Mouse (Mus musculus) forebrain, embryonic 13.5 days (tissue): ENCODE data around the gene Zfp961. TPM values are rescaled to one million over a fixed set of nuclear protein-coding genes. Genes with fewer than 3 reads are reported as not detected.

Experiments used
- ATAC-seq: fragments of 200-750 bp; cut with Nextera tagmentation; 2 replicates; pipeline ENCODE4 v1.8.0; 2017
- H3K27ac ChIP-seq: fragments of 300-500 bp; sonication (generic); 2 replicates; pipeline ENCODE4 v1.5.1; 2015; ENCODE audit warnings: inconsistent platforms, mild to moderate bottlenecking, moderate library complexity
- H3K27me3 ChIP-seq: fragments of 300-500 bp; sonication (generic); 2 replicates; pipeline ENCODE4 v1.6.1; 2015; ENCODE audit warnings: mild to moderate bottlenecking, inconsistent platforms
- H3K36me3 ChIP-seq: fragments of 300-500 bp; sonication (generic); 2 replicates; pipeline ENCODE4 v1.6.1; 2015; ENCODE audit warnings: mild to moderate bottlenecking, inconsistent platforms; ENCODE audit not compliant: poor library complexity, severe bottlenecking
- H3K4me1 ChIP-seq: fragments of 300-500 bp; sonication (generic); 2 replicates; pipeline ENCODE4 v1.6.1; 2015; ENCODE audit warnings: inconsistent platforms
- H3K4me2 ChIP-seq: fragments of 300-500 bp; sonication (generic); 2 replicates; pipeline ENCODE4 v1.6.1; 2015; ENCODE audit warnings: inconsistent platforms, mild to moderate bottlenecking, moderate library complexity
- H3K4me3 ChIP-seq: fragments of 300-500 bp; sonication (generic); 2 replicates; pipeline ENCODE4 v1.5.1; 2015; ENCODE audit warnings: mild to moderate bottlenecking, inconsistent platforms
- H3K9ac ChIP-seq: fragments of 300-500 bp; sonication (generic); 2 replicates; pipeline ENCODE4 v1.6.1; 2015; ENCODE audit warnings: mild to moderate bottlenecking, inconsistent platforms
- H3K9me3 ChIP-seq: fragments of 300-500 bp; sonication (generic); replicated peaks from 2 replicates; pipeline ENCODE4 v1.6.1; 2016; ENCODE audit warnings: inconsistent platforms
- WGBS: fragments of 180-500 bp; shearing (Covaris S2); methylation state at CpG from one replicate; pipeline ENCODE4 v1.1.7; 2015; 5-methylcytosine and 5-hydroxymethylcytosine counted together
- polyA plus RNA-seq: library from polyadenylated mRNA; unstranded; fragments of >200 nt; fragmentation: Nextera tagmentation; extraction: Ambion mirVana; gene quantifications from 2 replicates; pipeline ENCODE4 v1.2.1, GENCODE M21; 2015

Gene Zfp961
- polyA plus RNA-seq, 1 experiment from 2014 or later = 23.3 TPM

DNA sequence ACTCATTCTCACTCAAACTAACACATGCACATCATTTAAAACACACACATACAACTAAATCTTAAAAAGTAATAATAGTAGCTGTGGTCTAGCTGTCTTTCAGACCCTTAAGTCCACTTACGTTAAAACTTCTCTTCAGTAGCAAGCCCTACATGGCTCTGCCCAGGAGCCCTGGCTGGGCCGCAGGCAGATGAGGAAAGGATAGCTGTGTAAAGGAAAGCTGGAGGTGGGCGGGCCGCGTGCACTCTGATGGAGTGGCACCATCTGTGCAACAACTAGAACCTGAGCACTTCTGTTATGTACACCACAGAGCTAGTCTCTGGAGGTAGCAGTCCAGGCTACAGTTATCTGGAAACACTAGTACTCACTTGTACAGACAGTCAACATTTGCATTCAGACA, 16.4 kb downstream of the Zfp961 start:
- no peaks in the 10 kb centered on the region for H3K4me1 ChIP-seq
- H3K9me3 ChIP-seq = peaks cover 23% of the 10 kb centered on the region
- no peak overlapping the region for H3K9ac ChIP-seq
- H3K27ac ChIP-seq = no peak overlapping the region
- no peak overlapping the region for H3K4me2 ChIP-seq
- no peak for ATAC-seq
- no peak overlapping the region for H3K4me3 ChIP-seq
- over 99% methylated on average over 5 of the region's 5 CpGs for WGBS
- no peaks in the 10 kb centered on the region for H3K27me3 ChIP-seq
- peaks cover 65% of the 10 kb centered on the region for H3K36me3 ChIP-seq

DNA sequence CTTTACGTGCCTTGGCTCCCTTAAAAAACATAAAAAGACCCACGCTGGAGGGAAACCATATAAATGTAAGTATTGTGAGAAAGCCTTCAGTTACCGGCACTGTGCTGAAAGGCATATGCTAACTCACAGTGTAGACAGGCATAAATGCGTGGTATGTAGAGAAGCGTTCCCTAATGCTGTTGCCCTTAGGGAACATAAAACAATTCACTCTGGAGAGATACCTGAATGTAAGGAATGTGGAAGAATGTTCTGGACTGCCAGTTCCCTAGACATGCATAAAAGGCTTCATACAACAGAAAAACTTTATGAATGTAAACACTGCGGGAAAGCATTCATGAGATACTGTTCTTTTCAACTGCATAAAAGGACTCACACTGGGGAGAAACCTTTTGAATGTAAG, 17.3 kb downstream of the Zfp961 start:
- Histone ChIP-seq H3K4me3 (no peak overlapping the region), H3K27me3 (no peaks in the 10 kb centered on the region), H3K9me3 (peaks cover 23% of the 10 kb centered on the region), H3K36me3 (peaks cover 65% of the 10 kb centered on the region), H3K4me1 (no peaks in the 10 kb centered on the region), H3K4me2 (no peak overlapping the region), H3K9ac (no peak overlapping the region), H3K27ac (no peak overlapping the region)
- WGBS = 84% methylated on average over 6 of the region's 6 CpGs
- ATAC-seq = no peak

DNA sequence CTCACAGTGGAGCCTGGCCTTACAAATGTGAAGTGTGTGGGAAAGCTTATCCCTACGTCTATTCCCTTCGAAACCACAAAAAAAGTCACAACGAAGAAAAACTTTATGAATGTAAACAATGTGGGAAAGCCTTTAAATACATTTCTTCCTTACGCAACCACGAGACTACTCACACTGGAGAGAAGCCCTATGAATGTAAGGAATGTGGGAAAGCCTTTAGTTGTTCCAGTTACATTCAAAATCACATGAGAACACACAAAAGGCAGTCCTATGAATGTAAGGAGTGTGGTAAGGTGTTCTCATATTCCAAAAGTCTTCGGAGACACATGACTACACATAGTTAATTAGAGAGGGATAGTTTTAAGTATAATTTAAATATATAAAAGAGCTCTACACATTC, 17.8 kb downstream of the Zfp961 start:
- ATAC-seq = no peak
- WGBS = 82% methylated on average over 6 of the region's 6 CpGs
- H3K36me3 ChIP-seq = peaks cover 62% of the 10 kb centered on the region
- H3K4me1 ChIP-seq = no peaks in the 10 kb centered on the region
- H3K4me2 ChIP-seq = no peak overlapping the region
- no peak overlapping the region for H3K9ac ChIP-seq
- H3K27me3 ChIP-seq = no peaks in the 10 kb centered on the region
- peaks cover 23% of the 10 kb centered on the region for H3K9me3 ChIP-seq
- H3K4me3 ChIP-seq = no peak overlapping the region
- H3K27ac ChIP-seq = no peak overlapping the region

DNA sequence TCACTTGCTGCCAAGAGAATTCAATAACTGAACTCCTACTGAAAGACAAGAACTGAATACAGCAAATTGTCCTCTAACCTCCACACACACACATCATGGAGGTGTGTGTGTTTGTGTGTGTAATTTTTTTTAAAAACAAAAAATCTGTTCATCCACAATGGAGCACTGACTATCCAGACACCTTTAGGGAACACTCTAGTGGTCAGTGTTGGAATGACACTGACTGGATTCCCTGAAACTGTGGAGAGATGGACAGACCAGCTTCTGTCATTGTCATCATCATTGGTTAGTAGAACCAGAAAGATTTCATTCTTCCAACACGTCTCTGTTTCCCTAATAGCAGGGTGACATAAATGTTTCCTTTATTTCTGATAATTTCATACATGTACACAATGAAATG, 21.1 kb downstream of the Zfp961 start:
- no peak overlapping the region for H3K4me3 ChIP-seq
- no peak overlapping the region for H3K9ac ChIP-seq
- no peaks in the 10 kb centered on the region for H3K27me3 ChIP-seq
- peaks cover 31% of the 10 kb centered on the region for H3K36me3 ChIP-seq
- H3K4me2 ChIP-seq = no peak overlapping the region
- ATAC-seq = 0 out of 2 replicates have a peak, but pooled peaks have one; percentile 38
- WGBS = 75% methylated on average over 1 of the region's 1 CpGs
- H3K9me3 ChIP-seq = peaks cover 6% of the 10 kb centered on the region
- H3K27ac ChIP-seq = no peak overlapping the region
- no peaks in the 10 kb centered on the region for H3K4me1 ChIP-seq

DNA sequence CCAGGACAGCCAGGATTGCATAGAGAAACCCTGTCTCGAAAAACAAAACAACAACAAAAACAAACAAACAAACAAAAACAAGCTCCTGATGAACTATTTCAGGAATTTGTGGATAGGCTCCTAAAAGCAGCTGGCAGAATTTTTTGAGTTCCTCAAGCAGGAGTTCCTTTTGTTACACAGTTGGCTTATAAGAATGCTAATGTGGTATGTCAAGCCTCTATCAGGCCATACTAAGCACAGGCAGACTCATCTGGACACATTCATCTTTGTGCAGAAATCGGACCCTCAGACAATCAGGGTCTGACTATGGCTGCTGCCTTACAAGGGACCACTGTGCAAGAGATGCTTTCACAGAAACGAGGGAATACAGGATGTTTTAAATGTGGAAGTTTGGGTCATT, 23.4 kb downstream of the Zfp961 start:
- Histone ChIP-seq H3K4me1 (no peaks in the 10 kb centered on the region), H3K27ac (no peak overlapping the region), H3K9ac (no peak overlapping the region), H3K4me2 (no peak overlapping the region), H3K36me3 (peaks cover 9% of the 10 kb centered on the region), H3K27me3 (no peaks in the 10 kb centered on the region), H3K9me3 (no peaks in the 10 kb centered on the region), H3K4me3 (no peak overlapping the region)
- WGBS = 79% methylated on average over 3 of the region's 3 CpGs
- no peak for ATAC-seq

DNA sequence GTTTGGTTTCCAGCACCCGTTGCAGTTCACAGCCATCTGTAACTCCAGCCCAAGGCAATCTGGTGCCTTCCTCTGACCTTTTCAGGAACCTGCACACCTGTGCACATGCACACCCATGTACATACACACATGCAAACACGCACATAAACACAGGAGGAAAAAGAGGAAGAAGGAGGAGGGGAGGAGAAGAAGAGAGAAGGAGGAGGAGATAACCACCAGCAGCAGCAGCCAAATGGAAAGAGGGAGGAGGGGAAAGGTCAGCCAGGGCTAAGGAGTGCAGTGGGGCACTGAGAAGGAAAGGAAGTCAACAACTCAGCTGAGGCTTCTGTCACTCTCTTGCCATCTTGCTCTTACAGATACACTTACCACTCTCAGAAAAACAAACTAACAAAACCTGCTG, 30.2 kb downstream of the Zfp961 start:
- H3K4me2 ChIP-seq = no peak overlapping the region
- H3K36me3 ChIP-seq = no peaks in the 10 kb centered on the region
- no peaks in the 10 kb centered on the region for H3K4me1 ChIP-seq
- 78% methylated on average over 2 of the region's 2 CpGs for WGBS
- no peak for ATAC-seq
- H3K4me3 ChIP-seq = no peak overlapping the region
- H3K9me3 ChIP-seq = no peaks in the 10 kb centered on the region
- H3K27me3 ChIP-seq = no peaks in the 10 kb centered on the region
- H3K27ac ChIP-seq = no peak overlapping the region
- no peak overlapping the region for H3K9ac ChIP-seq

DNA sequence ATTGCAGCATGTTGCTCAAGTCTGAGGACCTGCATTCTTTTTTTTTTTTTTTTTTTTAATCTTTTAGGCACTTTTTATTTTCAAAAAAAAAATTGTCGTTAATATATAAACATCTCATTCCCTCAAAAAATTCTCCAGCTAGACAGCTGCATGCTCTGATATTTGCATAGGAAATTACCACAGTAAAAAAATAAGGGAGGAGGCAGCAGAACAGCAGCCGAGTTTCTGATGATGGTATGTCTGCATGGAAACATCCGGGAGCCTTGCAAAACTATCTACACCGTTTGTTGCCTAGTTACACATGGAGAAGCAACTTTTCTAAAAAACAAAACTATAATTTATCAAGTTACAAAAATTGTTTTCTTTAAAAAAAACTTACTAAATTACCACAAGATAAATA, 30.6 kb downstream of the Zfp961 start:
- Histone ChIP-seq H3K9ac (no peak overlapping the region), H3K27ac (no peak overlapping the region), H3K36me3 (no peaks in the 10 kb centered on the region), H3K4me2 (no peak overlapping the region), H3K9me3 (no peaks in the 10 kb centered on the region), H3K4me1 (no peaks in the 10 kb centered on the region), H3K4me3 (no peak overlapping the region), H3K27me3 (no peaks in the 10 kb centered on the region)
- ATAC-seq = no peak
- 87% methylated on average over 4 of the region's 4 CpGs for WGBS

DNA sequence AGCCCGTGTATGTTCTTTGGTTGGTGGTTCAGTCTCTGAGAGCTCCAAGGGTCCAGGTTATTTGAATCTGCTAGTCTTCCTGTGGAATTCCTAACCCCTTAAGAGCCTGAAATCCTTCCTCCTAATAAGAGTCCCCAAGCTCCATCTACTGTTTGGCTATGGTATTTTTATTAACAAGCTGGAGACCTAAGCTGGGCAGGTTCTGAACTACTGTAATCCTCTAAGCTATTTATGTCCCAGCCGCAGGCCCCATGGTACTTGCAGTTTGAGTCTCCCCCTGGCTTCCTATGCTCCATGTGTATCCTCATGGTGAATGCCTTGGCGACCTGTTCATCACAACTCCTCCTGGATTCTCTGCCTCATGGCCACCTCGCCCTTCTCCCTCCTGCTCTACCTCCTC, 33.8 kb downstream of the Zfp961 start:
- 64% methylated on average over 4 of the region's 4 CpGs for WGBS
- H3K27ac ChIP-seq = no peak overlapping the region
- ATAC-seq = peak; percentile 33; the same call in 1 of the 2 replicates

DNA sequence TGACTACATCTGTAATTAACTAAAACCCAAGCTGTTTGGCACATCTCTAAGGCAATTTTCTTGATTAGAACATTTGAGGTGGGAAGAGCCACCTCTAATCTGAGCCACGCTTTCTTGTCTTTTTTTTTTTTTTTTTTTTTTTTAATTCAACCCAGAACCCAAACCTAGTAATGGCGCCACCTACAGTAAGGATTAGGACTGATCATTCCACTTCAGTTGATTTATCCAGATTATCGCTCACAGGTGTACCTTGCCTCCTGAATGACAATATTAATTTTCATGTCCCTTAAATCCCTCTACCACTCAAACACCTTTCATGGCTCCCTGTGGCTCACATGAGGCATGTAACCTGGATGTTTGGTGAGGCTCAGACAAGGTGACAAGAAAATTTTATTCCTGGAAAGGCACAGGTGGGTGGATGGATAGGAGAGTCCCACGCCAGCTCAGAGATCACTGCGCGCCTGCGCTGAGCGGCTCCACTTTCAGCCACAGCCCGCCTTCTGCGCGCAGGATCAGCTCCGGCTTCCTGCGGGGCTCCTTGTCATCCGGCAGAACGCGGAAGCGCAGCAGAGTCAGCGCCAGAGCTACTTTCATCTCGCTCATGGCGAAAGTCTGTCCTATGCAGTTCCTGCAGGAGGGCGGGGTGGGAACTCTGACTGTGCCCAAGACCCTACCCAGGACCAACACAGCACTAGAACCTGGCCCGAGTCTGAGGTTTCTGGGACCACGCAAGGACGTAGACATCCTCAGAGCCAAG, 37.5 kb downstream of the Zfp961 start:
- H3K9ac ChIP-seq = peak overlapping the region; percentile 68
- H3K9me3 ChIP-seq = no peaks in the 10 kb centered on the region
- no peaks in the 10 kb centered on the region for H3K4me1 ChIP-seq
- peak; percentile 92 for ATAC-seq
- H3K4me2 ChIP-seq = peak overlapping the region; percentile 65
- peak overlapping the region; percentile 45 for H3K4me3 ChIP-seq
- H3K27me3 ChIP-seq = no peaks in the 10 kb centered on the region
- H3K27ac ChIP-seq = no peak overlapping the region
- WGBS = 14% methylated on average over 24 of the region's 24 CpGs
- no peaks in the 10 kb centered on the region for H3K36me3 ChIP-seq

More for the DNA sequence above, 33.8 kb downstream of the Zfp961 start:
- H3K27me3 ChIP-seq = no peaks in the 10 kb centered on the region
- no peak overlapping the region for H3K4me2 ChIP-seq
- H3K4me1 ChIP-seq = no peaks in the 10 kb centered on the region
- H3K4me3 ChIP-seq = no peak overlapping the region
- H3K36me3 ChIP-seq = no peaks in the 10 kb centered on the region
- H3K9ac ChIP-seq = no peak overlapping the region
- H3K9me3 ChIP-seq = no peaks in the 10 kb centered on the region

DNA sequence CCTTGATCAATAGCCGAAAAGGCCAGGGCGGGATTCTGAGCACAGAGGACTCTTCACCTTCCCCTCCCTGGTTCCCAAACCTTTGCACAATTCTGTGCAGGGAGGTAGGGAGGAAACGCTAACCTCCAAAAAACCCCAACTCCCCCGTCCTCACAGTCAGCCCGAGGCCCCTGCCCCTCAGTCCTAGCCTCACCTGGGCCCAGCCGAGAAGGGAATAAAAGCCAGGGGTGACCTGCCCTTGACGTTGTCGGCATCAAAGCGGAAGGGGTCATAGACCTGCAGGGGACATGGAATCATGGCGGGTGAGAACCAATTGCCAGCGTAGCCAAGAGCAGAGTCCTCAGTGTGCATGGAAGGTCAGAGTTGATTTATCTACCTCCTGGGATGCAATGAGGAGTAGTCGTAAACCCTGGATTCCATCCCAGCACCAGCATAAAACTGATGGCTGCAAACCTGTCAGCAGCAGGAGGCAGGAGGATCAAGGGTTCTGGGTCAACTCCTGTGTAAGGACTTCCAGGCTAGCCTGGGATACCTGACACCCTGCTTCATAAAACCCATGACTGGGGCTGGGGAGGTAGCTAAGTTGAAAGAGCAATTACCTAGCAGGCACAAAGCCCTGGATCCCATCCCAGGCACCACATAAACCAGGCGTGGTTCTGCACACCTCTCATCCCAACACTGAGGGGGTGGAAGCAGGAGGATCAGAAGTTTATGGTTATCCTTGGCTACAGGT, 38.2 kb downstream of the Zfp961 start:
- H3K4me3 ChIP-seq = peak overlapping the region; percentile 45
- peak overlapping the region; percentile 68 for H3K9ac ChIP-seq
- no peaks in the 10 kb centered on the region for H3K27me3 ChIP-seq
- H3K27ac ChIP-seq = no peak overlapping the region
- no peaks in the 10 kb centered on the region for H3K4me1 ChIP-seq
- ATAC-seq = no peak
- 60% methylated on average over 13 of the region's 13 CpGs for WGBS
- H3K4me2 ChIP-seq = peak overlapping the region; percentile 65
- no peaks in the 10 kb centered on the region for H3K36me3 ChIP-seq
- H3K9me3 ChIP-seq = no peaks in the 10 kb centered on the region

DNA sequence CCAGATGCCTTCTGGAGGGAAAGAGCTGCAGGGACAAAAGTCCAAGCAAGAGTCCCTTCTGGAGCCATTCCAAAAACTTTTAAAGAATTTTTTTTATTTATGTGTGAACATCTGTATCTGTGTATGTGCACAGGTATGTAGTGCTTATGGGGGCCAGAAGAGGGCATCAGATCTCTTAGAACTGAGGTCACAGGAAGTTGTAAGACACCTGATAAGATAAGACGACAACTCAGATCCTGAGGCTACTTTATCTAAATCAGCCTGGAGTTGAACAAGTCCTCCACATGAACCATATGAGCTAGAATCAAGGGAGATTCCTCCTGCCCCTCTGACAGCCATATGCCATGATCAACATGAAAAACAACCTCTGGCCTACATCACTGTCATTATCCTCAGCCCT, 48.6 kb downstream of the Zfp961 start:
- Histone ChIP-seq H3K9me3 (no peaks in the 10 kb centered on the region), H3K9ac (no peak overlapping the region), H3K36me3 (no peaks in the 10 kb centered on the region), H3K4me1 (no peaks in the 10 kb centered on the region), H3K4me3 (no peak overlapping the region), H3K27me3 (no peaks in the 10 kb centered on the region), H3K27ac (no peak overlapping the region), H3K4me2 (no peak overlapping the region)
- no peak for ATAC-seq
- 90% methylated on average over 1 of the region's 1 CpGs for WGBS

DNA sequence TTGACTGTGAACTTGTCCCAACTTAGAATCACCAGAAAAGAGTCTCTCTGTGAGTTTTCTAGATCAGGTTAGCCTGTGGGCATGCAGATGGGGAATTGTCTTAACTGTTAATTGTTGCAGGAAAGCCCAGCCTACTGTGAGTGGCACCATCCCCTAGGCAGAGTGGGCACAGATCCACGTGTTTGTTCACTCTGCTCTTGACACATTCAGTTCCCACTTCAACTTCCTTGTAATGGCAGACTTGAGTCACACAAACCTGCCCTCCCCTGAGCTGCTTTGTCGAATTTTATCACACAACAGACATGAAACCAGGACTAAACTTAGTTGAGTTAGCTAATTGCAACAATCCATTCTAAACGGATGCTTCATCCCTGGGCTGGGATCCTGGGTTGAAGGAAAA, 49.4 kb downstream of the Zfp961 start:
- Histone ChIP-seq H3K9ac (no peak overlapping the region), H3K4me2 (no peak overlapping the region), H3K27ac (no peak overlapping the region), H3K4me3 (no peak overlapping the region), H3K27me3 (no peaks in the 10 kb centered on the region), H3K36me3 (no peaks in the 10 kb centered on the region), H3K9me3 (no peaks in the 10 kb centered on the region), H3K4me1 (no peaks in the 10 kb centered on the region)
- no peak for ATAC-seq
- WGBS = 72% methylated on average over 3 of the region's 3 CpGs
